Mouse (Mus musculus): Measurements from ENCODE around the gene Nfatc3. TPM values are rescaled to one million over a fixed set of nuclear protein-coding genes. Genes with fewer than 3 reads are reported as not detected.

Gene Nfatc3
- polyA plus RNA-seq, 1 experiment from 2014 or later, result 6.5 TPM

DNA sequence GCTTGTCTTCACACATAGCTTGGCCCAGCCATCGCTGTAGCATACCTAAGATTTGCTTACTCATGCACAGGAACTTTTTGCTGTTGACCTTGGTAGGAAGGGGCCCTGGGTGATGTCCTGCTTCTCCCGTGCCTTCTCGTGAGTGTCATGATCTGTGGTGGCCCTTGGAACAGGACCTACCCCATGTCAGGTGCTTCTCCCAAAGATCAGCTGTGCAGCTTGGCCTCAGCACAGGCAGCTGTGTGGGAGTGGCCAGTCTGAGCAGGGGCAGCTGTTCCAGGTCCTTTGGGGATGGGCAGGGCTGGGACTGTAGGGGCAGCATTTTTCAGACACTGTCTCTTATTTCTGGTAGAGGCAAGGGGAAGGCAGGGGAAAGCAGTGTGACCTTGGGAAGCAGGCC, 14.5 kb upstream of the Nfatc3 start:
- H3K4me1 ChIP-seq, result peaks cover 8% of the 10 kb centered on the region; the same call in 1 of the 2 replicates
- no peak for DNase-seq (ENCODE audit: low spot score)
- H3K27me3 ChIP-seq (ENCODE audit: insufficient read depth, poor library complexity, severe bottlenecking), result no peaks in the 10 kb centered on the region
- H3K9me3 ChIP-seq, result no peaks in the 10 kb centered on the region
- WGBS, result 78% methylated on average over 3 of the region's 3 CpGs
- no peak overlapping the region for H3K27ac ChIP-seq
- H3K4me3 ChIP-seq, result no peak overlapping the region
- peaks cover 23% of the 10 kb centered on the region; the same call in 1 of the 2 replicates for H3K36me3 ChIP-seq

DNA sequence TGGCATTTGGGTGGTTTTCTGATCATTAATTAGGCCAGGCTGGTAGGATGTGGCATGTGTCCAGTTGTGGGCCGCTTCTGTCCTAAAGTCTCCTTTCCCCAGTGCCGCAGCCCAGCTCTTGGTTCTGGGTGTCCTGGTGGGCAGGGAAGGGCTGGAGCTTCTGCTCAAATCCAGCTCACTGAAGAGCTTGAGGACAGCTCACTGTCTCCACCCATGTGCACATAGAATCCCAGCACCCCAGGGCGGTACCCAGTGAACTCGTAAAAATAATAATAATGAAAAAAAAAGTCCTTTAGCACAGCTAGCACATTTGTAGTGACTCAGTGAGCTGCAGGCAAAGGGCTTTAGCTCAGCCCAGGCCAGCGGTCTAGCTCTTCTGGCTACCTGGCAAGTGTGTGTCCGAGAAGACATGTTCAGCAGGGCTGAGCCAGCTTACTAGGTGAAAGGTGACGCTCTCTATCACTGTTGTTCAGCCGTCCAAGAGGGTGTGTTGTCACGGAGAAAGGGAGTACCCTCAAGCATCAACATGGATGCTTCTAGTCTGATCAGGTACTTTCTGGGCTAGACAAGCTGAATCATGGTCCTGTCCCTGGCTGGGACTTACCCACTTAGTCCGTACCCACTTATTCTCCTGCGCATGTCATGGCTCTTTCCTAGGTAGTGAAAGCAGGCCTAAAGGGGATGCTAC, 11.6 kb upstream of the Nfatc3 start:
- H3K4me3 ChIP-seq, result no peak overlapping the region
- WGBS, result 90% methylated on average over 11 of the region's 11 CpGs
- H3K9me3 ChIP-seq, result no peaks in the 10 kb centered on the region
- no peak overlapping the region for H3K27ac ChIP-seq
- H3K36me3 ChIP-seq, result peaks cover 43% of the 10 kb centered on the region
- 0 out of 2 replicates have a peak, but pooled peaks cover 4% of the 10 kb centered on the region for H3K4me1 ChIP-seq
- no peak for DNase-seq (ENCODE audit: low spot score)
- H3K27me3 ChIP-seq (ENCODE audit: insufficient read depth, poor library complexity, severe bottlenecking), result no peaks in the 10 kb centered on the region

DNA sequence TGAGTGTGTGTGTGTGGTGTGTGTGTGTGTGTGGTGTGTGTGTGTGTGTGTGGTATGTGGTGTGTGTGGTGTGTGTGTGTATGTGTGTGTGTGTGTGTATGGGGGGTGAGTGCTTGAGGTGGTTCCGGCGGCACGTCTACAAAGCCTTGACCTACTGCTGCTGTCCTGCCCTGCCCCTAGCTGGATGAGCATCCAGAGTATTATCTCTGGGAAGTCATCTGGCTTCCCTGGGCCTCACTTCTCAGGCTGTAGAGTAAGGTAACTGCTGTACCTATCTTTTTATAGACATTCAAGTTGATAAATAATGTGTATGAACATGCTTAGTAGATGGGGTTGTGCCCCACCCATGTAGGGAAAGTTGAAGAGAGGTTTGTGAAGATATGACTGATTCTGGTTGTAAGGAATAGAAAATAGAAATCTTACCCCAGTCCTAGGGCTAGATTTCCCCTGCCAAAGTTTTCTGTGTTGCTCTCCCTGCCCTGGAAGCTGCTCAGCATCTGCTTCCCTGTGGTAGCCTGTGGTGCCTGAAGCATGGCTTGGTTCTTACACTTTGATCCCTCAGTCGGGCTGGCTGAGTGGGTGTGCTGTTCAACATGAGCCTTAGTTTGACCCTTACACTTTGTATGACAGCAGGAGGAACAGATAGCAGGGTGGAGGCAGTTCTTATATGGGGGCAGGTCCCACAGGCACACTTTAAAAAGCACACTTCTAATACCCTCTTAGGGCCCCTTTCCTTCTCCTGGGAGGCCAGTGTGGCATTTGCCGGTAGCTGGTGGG, 10.6 kb upstream of the Nfatc3 start:
- H3K4me3 ChIP-seq, result no peak overlapping the region

DNA sequence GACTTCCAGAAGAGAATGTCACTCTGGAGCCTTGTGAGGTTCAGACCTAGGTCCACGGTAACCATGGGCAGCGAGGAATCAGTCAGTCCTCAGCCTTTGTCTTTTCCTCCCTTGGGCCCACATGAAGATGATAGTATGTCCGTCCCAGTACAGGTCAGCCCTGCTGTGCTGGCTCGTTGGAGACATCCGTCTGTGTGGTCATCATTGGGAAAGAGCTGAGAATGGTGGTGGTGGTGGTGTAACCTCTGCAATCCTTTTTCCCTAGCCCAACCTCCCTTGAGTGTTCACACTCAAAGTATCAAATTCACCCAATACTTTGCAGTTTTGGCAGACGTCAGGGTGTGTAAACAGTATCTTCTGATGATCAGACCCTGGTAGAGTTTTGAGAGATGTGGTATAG, 8.8 kb upstream of the Nfatc3 start:
- WGBS, result 86% methylated on average over 6 of the region's 6 CpGs
- H3K27me3 ChIP-seq (ENCODE audit: insufficient read depth, poor library complexity, severe bottlenecking), result no peaks in the 10 kb centered on the region
- no peak overlapping the region for H3K4me3 ChIP-seq
- peaks cover 9% of the 10 kb centered on the region; the same call in 1 of the 2 replicates for H3K4me1 ChIP-seq
- no peak overlapping the region for H3K27ac ChIP-seq
- no peaks in the 10 kb centered on the region for H3K9me3 ChIP-seq
- DNase-seq (ENCODE audit: low spot score), result no peak
- H3K36me3 ChIP-seq, result peaks cover 65% of the 10 kb centered on the region

More for the DNA sequence above, 10.6 kb upstream of the Nfatc3 start:
- H3K9me3 ChIP-seq, result no peaks in the 10 kb centered on the region
- H3K27me3 ChIP-seq (ENCODE audit: insufficient read depth, poor library complexity, severe bottlenecking), result no peaks in the 10 kb centered on the region
- H3K4me1 ChIP-seq, result 0 out of 2 replicates have a peak, but pooled peaks cover 4% of the 10 kb centered on the region
- H3K36me3 ChIP-seq, result peaks cover 51% of the 10 kb centered on the region
- no peak overlapping the region for H3K27ac ChIP-seq
- DNase-seq (ENCODE audit: low spot score), result no peak
- 73% methylated on average over 5 of the region's 5 CpGs for WGBS

DNA sequence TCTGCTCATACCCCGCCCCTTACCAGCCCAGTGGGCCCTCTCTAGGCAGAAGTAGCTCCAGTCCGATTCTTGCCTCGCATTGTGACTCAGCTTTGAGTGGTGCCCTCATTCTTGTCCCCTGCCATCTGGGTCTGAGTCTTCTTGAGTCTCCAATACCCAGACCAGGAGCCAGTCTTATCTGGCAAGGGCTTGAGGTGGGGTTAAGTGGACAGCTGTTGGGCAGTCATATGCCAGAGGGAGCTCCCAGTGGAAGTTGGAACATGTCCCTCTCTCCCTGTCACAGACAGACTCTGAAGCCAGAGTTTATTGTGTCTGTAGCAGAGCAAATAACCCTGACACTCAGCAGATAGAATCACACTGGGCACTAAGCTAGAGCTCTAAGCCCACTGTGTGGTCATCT, 7.6 kb upstream of the Nfatc3 start:
- Histone ChIP-seq H3K9me3 (no peaks in the 10 kb centered on the region), H3K4me3 (no peak overlapping the region), H3K27me3 (ENCODE audit: insufficient read depth, poor library complexity, severe bottlenecking) (no peaks in the 10 kb centered on the region), H3K4me1 (peaks cover 9% of the 10 kb centered on the region; the same call in 1 of the 2 replicates), H3K36me3 (peaks cover 62% of the 10 kb centered on the region), H3K27ac (no peak overlapping the region)
- WGBS, result 86% methylated on average over 3 of the region's 3 CpGs
- no peak for DNase-seq (ENCODE audit: low spot score)

DNA sequence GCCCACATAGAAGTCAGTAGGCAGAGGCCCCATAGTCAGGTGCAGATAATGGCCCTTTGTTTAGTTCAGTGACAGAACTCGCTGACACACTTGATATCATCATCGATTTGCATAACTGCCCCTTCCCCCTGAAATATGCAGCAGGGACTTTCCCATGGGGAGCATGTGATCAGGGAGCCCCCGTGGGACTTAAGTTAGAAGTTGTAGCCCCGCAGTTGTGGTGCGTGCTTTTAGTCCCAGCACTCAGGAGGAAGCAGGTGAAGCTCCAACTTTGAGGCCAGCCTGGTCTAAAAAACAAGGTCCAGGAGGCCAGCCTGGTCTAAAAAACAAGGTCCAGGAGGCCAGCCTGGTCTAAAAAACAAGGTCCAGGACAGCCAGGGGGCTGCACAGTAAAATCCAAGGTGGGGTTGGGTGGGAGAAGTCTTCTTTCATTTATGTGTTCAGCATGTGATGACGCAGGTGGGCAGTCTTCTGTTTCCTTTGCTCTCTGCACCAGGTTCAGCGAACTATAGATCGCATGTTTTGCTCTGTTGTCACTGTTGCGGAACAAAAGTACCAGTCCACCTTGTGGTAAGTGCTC, 6.0 kb upstream of the Nfatc3 start:
- Histone ChIP-seq H3K4me3 (no peak overlapping the region), H3K27ac (no peak overlapping the region), H3K9me3 (no peaks in the 10 kb centered on the region), H3K36me3 (peaks cover 54% of the 10 kb centered on the region), H3K4me1 (peaks cover 5% of the 10 kb centered on the region; the same call in 1 of the 2 replicates), H3K27me3 (ENCODE audit: insufficient read depth, poor library complexity, severe bottlenecking) (no peaks in the 10 kb centered on the region)
- no peak for DNase-seq (ENCODE audit: low spot score)
- 87% methylated on average over 9 of the region's 9 CpGs for WGBS

DNA sequence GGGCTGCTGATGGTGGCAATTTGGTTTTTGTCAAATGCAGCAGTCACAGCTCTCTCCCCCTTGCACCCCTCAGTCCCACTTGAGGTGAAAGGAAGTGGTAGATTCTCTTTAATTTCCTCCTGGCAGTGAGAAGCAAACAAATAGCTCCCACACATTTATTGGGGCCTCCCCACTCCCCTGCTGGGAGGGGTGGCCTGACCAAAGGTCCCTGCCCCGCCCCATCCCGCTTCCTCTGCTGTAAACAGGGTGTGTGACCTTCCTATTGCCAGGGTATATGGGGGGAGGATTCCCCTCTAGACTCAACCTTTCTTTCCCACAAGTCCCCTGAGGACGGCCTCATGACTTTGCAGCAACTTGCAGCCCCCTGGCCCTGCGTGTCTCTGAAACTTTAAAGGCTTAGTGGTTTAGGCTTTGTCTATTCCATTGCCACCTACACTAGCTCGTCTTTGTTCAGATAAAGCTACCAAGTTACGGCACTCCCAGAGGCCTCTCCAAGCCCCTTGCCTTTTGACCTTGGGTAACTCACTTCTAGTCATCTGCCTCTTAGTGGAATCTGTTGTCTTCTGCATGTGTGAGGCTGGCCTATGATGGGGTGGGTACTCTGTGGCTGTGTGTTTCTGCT, 4.3 kb upstream of the Nfatc3 start:
- no peak overlapping the region; the same call in 1 of the 2 replicates for H3K27ac ChIP-seq
- H3K27me3 ChIP-seq (ENCODE audit: insufficient read depth, poor library complexity, severe bottlenecking), result no peaks in the 10 kb centered on the region
- 62% methylated on average over 6 of the region's 6 CpGs for WGBS
- H3K36me3 ChIP-seq, result peaks cover 49% of the 10 kb centered on the region
- H3K4me3 ChIP-seq, result no peak overlapping the region
- no peaks in the 10 kb centered on the region for H3K9me3 ChIP-seq
- peaks cover 16% of the 10 kb centered on the region for H3K4me1 ChIP-seq
- DNase-seq (ENCODE audit: low spot score), result no peak

DNA sequence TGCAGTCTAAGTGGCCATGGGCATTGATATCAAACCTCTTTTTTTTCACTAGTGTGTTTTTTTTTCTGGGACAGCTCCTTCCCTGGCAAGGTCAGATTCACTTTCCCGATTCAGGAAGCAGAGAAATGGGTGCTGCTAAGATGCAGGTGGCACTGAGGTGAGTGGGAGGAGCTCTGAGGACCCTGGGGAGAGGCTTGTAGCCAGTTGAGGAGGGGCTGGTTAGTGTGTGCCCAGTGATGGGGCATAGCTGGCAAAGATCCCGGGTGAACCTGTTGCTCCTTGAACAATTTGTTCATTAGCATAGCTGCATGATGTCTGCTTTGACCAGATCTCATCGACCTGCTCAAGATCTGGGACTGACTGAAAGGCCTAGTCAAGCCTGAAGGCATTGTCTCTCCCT, 3.6 kb upstream of the Nfatc3 start:
- Histone ChIP-seq H3K9me3 (no peaks in the 10 kb centered on the region), H3K36me3 (peaks cover 44% of the 10 kb centered on the region), H3K27ac (no peak overlapping the region), H3K27me3 (ENCODE audit: insufficient read depth, poor library complexity, severe bottlenecking) (no peaks in the 10 kb centered on the region), H3K4me3 (no peak overlapping the region), H3K4me1 (peaks cover 16% of the 10 kb centered on the region)
- 60% methylated on average over 3 of the region's 3 CpGs for WGBS
- no peak for DNase-seq (ENCODE audit: low spot score)

DNA sequence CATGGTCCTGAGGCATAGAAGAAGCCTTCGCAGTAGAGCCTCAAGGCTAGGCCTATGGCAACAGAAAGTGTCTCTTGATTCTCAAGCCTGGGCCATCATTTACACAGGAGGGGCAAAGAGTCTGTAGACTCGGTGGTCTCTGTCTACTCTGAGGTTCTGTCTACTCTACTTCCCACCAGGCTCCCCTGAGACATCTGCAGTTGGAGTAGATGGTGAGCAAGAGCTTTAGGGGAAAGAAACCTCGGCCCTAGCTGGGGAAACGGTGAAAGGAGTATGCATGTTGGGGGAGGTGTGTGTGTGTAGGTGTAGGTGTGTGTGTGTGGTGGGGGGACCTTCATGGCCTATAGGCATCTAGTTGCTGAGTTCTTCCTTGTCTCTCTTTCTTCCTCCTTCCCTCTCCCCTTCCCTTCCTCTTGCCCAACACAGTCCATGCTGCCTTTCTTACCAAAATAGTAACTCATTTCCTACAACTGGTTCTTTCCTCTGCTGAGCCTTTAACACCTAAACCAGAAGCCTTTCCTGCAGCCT, 2.1 kb upstream of the Nfatc3 start:
- WGBS, result 91% methylated on average over 4 of the region's 4 CpGs
- no peaks in the 10 kb centered on the region for H3K9me3 ChIP-seq
- no peak for DNase-seq (ENCODE audit: low spot score)
- H3K27me3 ChIP-seq (ENCODE audit: insufficient read depth, poor library complexity, severe bottlenecking), result no peaks in the 10 kb centered on the region
- no peak overlapping the region for H3K27ac ChIP-seq
- H3K36me3 ChIP-seq, result peaks cover 29% of the 10 kb centered on the region
- peaks cover 24% of the 10 kb centered on the region for H3K4me1 ChIP-seq
- H3K4me3 ChIP-seq, result no peak overlapping the region

DNA sequence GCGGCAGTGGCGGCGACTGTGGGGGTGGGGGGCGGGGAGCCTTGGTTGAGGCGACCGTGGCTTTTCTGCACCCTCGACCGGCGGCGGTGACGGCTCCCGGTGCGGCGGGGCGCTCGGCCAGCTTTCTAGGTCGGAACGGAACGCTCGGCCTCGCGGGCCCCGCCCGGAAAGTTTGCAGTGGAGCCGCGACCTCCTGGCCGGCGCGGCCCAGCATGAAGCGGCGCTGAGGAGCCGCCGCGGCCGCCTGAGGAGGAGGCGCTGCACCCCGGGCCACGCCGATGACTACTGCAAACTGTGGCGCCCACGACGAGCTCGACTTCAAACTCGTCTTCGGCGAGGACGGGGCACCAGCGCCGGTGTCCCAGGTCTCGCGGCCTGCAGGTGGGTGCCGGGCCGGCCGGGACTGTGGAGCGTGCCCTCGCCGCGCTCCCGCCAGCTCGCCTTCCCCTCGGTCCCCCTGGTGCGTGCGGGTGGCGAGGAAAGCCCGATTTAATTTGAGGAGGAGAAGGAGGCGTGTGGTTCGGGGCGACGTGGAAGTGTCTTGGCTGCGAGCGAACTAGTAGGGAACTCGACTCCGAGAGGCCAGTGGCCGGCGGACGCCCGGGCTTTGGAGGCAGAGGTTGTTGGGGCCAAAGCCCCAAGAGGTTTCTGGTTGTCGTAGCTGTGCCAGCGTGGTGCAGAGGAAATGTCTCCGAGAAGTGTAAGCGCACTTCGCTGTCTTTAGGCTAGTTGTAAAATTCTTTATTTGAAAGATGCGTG, 1.2 kb downstream of the Nfatc3 start:
- Histone ChIP-seq H3K4me1 (peaks cover 23% of the 10 kb centered on the region), H3K9me3 (no peaks in the 10 kb centered on the region), H3K36me3 (0 out of 2 replicates have a peak, but pooled peaks cover 3% of the 10 kb centered on the region), H3K4me3 (peak overlapping the region; percentile 94), H3K27ac (peak overlapping the region; percentile 97), H3K27me3 (ENCODE audit: insufficient read depth, poor library complexity, severe bottlenecking) (no peaks in the 10 kb centered on the region)
- WGBS, result under 1% methylated on average over 83 of the region's 83 CpGs
- DNase-seq (ENCODE audit: low spot score), result peak; percentile 86

DNA sequence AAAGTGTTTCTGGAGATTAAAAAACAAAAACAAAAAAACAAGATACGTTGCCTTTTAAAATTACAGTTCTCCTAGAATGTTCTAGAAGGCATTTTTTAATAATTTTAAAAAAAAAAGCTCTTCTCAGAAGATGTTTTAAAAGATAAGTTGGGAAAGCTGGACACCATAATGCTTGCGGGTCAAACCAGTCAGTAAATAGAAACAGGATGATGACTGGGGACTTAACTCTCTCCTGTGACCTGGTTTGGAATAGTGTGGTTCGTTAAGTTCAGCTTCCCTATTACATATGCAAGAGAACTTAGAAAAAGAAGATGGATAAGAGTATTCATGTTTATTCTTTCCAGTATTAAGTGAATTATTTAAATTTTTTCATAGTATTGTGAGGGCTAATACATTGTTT, 1.9 kb downstream of the Nfatc3 start:
- Histone ChIP-seq H3K9me3 (no peaks in the 10 kb centered on the region), H3K4me1 (peaks cover 23% of the 10 kb centered on the region), H3K36me3 (0 out of 2 replicates have a peak, but pooled peaks cover 3% of the 10 kb centered on the region), H3K4me3 (peak overlapping the region; percentile 94), H3K27ac (peak overlapping the region; percentile 97; the same call in 1 of the 2 replicates), H3K27me3 (ENCODE audit: insufficient read depth, poor library complexity, severe bottlenecking) (no peaks in the 10 kb centered on the region)
- no peak for DNase-seq (ENCODE audit: low spot score)
- 5% methylated on average over 3 of the region's 3 CpGs for WGBS

DNA sequence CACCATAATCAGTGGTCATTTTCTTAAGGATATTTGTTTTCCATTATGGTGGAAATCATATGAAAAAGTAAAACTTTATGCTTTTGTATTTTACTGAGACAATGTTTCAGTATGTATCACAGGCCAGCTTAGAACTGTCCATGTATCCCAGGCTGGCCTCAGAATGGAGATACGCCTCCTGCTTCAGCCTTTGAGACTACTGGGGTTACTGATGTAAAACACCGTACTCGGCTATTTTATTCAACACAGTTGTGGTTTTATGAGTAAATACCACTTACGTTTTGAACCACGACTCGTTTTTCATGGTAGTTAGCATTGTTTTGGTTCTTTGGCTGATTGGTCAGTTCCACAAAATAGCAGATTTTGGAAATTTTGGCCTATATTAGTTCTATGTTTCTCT, 3.0 kb downstream of the Nfatc3 start:
- 87% methylated on average over 6 of the region's 6 CpGs for WGBS
- Histone ChIP-seq H3K4me1 (peaks cover 23% of the 10 kb centered on the region), H3K36me3 (0 out of 2 replicates have a peak, but pooled peaks cover 3% of the 10 kb centered on the region), H3K27me3 (ENCODE audit: insufficient read depth, poor library complexity, severe bottlenecking) (no peaks in the 10 kb centered on the region), H3K27ac (no peak overlapping the region), H3K9me3 (no peaks in the 10 kb centered on the region), H3K4me3 (0 out of 2 replicates have a peak overlapping the region, but pooled peaks have one; percentile 94)
- DNase-seq (ENCODE audit: low spot score), result no peak

All from heart, embryonic 10.5 days (tissue).